Mouse (Mus musculus) intestine, embryonic 14.5 days (tissue): Measurements from ENCODE around the gene Cend1. TPM values are rescaled to one million over a fixed set of nuclear protein-coding genes. Genes with fewer than 3 reads are reported as not detected.
A peak's percentile ranks its signal among the peaks of the same experiment; 100 is the strongest.

ENCODE experiments used
- ATAC-seq: fragments of 200-750 bp; cut with Nextera tagmentation; replicated peaks from 2 replicates; pipeline ENCODE4 v1.8.0; 2017; ENCODE audit warnings: low read depth, moderate number of reproducible peaks, moderate TSS enrichment, moderate library complexity; ENCODE audit not compliant: low FRiP score, low TSS enrichment
- DNase-seq: peaks from one replicate; pipeline ENCODE4 v3.0.0-alpha.2; 2018; ENCODE audit warnings: low spot score
- H3K27ac ChIP-seq: fragments of 300-500 bp; sonication (generic); 2 replicates; pipeline ENCODE4 v1.5.1; 2014; ENCODE audit warnings: low read depth, mild to moderate bottlenecking, control low read depth
- H3K27me3 ChIP-seq: fragments of 300-500 bp; sonication (generic); replicated peaks from 2 replicates; pipeline ENCODE4 v1.6.1; 2014; ENCODE audit warnings: low read length, control low read depth; ENCODE audit not compliant: control insufficient read depth, insufficient read depth
- H3K36me3 ChIP-seq: fragments of 300-500 bp; sonication (generic); 2 replicates; pipeline ENCODE4 v1.6.1; 2014; ENCODE audit warnings: low read length, control low read depth; ENCODE audit not compliant: control insufficient read depth, insufficient read depth
- H3K4me1 ChIP-seq: fragments of 300-500 bp; sonication (generic); replicated peaks from 2 replicates; pipeline ENCODE4 v1.6.1; 2014; ENCODE audit warnings: low read length, control low read depth, mixed read lengths; ENCODE audit not compliant: control insufficient read depth, insufficient read depth
- H3K4me2 ChIP-seq: fragments of 300-500 bp; sonication (generic); 2 replicates; pipeline ENCODE4 v1.6.1; 2014; ENCODE audit warnings: low read length
- H3K4me3 ChIP-seq: fragments of 300-500 bp; sonication (generic); 2 replicates; pipeline ENCODE4 v1.5.1; 2014; ENCODE audit warnings: low read depth, low read length, control low read depth, mixed read lengths
- H3K9ac ChIP-seq: fragments of 300-500 bp; sonication (generic); 2 replicates; pipeline ENCODE4 v1.6.1; 2014; ENCODE audit warnings: mild to moderate bottlenecking, low read length
- H3K9me3 ChIP-seq: fragments of 300-500 bp; sonication (generic); 2 replicates; pipeline ENCODE4 v1.6.1; 2016; ENCODE audit warnings: low read length, control low read depth; ENCODE audit not compliant: control insufficient read depth
- WGBS: fragments of 180-500 bp; shearing (Covaris S2); extraction: QIAGEN DNeasy Blood & Tissue Kit; methylation state at CpG from one replicate; pipeline ENCODE4 v1.1.7; 2014; 5-methylcytosine and 5-hydroxymethylcytosine counted together
- polyA plus RNA-seq: library from polyadenylated mRNA; unstranded; fragments of >200 nt; fragmentation: Nextera tagmentation; extraction: Ambion mirVana; gene quantifications from 2 replicates; pipeline ENCODE4 v1.2.1, GENCODE M21; 2014

Gene Cend1
- polyA plus RNA-seq, 1 experiment from 2014 or later = 1.5 TPM

- Histone ChIP-seq H3K9me3 (no peaks in the 10 kb centered on the region), H3K4me1 (peaks cover 32% of the 10 kb centered on the region), H3K27ac (no peak overlapping the region), H3K9ac (peak overlapping the region; percentile 66), H3K4me2 (peak overlapping the region; percentile 88), H3K4me3 (peak overlapping the region; percentile 63), H3K36me3 (peaks cover 58% of the 10 kb centered on the region), H3K27me3 (no peaks in the 10 kb centered on the region)
- DNase-seq (no peak), ATAC-seq (no peak)
- WGBS = 49% methylated on average over 2 of the region's 2 CpGs
Measured at GRCm38 (mm10) chr7:141436523-141436892, 7.2 kb upstream of the Cend1 start.

DNA sequence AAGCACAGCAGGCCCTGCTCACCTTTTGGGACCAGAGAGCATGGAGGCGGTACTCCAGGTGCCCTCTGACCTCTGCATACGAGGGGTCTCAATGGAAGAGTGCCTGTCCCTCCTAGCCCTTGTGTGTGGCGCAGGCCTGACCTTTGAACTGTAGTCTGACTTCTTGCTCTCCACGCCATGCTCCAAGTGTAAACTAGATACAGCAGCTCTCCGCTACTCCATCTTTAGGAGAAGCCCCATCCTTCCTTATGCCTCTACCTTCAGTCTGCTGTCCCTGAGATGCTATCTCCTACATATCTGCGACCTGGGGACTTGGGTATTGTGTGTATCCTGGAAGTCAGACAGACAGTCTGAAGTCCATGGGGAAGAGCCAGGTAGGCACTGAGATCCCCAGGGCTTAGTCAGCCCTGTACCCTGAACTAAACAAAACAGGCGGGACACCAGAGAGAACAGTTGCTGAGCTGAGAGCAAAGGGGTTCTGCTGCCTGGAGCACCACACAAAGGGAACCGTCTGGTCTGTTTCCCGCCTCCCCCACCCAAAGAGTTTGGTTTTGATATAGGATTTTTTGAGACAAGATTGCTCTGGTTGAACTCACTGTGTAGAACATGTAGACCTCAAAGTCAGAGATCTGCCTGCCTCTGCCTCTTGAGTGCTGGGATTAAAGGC, 6.7 kb upstream of the Cend1 start:
- Histone ChIP-seq H3K27ac (no peak overlapping the region), H3K9me3 (no peaks in the 10 kb centered on the region), H3K4me3 (no peak overlapping the region), H3K4me2 (peak overlapping the region; percentile 88), H3K27me3 (no peaks in the 10 kb centered on the region), H3K36me3 (peaks cover 58% of the 10 kb centered on the region), H3K9ac (no peak overlapping the region), H3K4me1 (peaks cover 32% of the 10 kb centered on the region)
- ATAC-seq = no peak
- 82% methylated on average over 9 of the region's 9 CpGs for WGBS
- DNase-seq = no peak

DNA sequence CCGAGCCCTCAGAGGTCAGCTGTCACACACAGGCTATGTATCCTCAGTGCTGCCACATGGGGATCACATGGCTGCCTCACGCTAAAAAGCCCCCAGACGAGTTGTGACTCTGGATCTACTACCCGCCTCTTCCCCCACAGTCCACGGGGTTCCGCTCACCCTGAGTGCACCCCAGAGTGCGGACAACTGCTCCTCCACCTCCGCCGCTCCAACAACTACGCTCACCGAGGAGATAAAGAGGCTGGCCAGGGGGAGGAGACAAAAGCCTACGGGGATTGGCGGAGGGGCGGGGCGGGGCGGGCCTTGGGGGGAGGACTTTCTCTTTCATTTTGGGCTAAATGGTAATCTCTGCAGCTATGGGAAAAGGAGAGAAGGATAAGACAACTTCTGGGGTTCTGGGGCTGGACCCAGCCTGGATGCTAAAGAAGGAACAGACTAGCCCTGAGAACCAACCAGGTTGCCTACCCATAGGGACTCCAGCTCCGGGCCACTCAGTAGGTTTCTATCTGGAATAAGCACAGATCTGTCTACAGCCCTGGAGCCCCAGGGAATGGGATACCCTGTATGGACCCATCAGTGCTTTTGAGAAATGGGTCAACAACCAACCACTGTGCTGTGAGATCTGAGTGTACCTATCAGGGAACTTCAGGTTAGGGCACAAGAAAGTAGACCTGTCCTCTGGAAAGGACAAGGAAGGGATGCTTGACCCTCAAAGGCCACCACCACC, 6.0 kb upstream of the Cend1 start:
- Histone ChIP-seq H3K36me3 (peaks cover 60% of the 10 kb centered on the region), H3K9me3 (no peaks in the 10 kb centered on the region), H3K9ac (peak overlapping the region; percentile 45; the same call in 1 of the 2 replicates), H3K27ac (peak overlapping the region; percentile 23; the same call in 1 of the 2 replicates), H3K4me1 (peaks cover 28% of the 10 kb centered on the region), H3K4me2 (peak overlapping the region; percentile 88), H3K4me3 (peak overlapping the region; percentile 46), H3K27me3 (no peaks in the 10 kb centered on the region)
- 6% methylated on average over 17 of the region's 17 CpGs for WGBS
- peak; percentile 82 for DNase-seq
- 0 out of 2 replicates have a peak, but pooled peaks have one; percentile 22 for ATAC-seq

DNA sequence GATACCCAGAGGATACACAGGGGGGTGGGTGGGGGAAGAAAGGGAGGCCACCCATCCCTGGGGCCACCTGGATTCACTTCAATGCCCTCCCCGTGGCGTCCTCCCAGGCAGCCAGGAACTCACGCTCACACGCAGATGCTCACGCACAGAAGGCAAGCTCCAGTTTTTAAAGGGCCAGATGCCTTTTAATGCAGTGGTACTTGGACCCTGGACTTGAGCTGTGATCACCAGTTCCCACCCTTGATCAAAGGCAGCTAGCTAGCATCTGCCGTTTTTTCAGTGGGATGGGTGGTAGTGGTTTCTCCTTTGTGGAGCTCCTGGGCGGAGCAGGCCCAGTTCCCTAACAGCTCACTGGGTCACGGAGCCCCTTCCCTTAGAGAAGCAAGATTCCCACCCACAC, 5.2 kb upstream of the Cend1 start:
- Histone ChIP-seq H3K4me2 (peak overlapping the region; percentile 88), H3K27me3 (no peaks in the 10 kb centered on the region), H3K4me1 (peaks cover 28% of the 10 kb centered on the region), H3K9me3 (no peaks in the 10 kb centered on the region), H3K36me3 (peaks cover 54% of the 10 kb centered on the region), H3K27ac (peak overlapping the region; percentile 23; the same call in 1 of the 2 replicates), H3K9ac (peak overlapping the region; percentile 45), H3K4me3 (peak overlapping the region; percentile 46)
- WGBS = 23% methylated on average over 8 of the region's 8 CpGs
- DNase-seq (peak; percentile 65), ATAC-seq (no peak)

GRCm38 (mm10) chr7:141433517-141434400, 4.5 kb upstream of the Cend1 start:
- Histone ChIP-seq H3K36me3 (peaks cover 47% of the 10 kb centered on the region), H3K9ac (peak overlapping the region; percentile 45), H3K9me3 (no peaks in the 10 kb centered on the region), H3K27me3 (no peaks in the 10 kb centered on the region), H3K4me3 (peak overlapping the region; percentile 46), H3K4me2 (peak overlapping the region; percentile 88), H3K4me1 (peaks cover 30% of the 10 kb centered on the region), H3K27ac (no peak overlapping the region)
- WGBS = 73% methylated on average over 15 of the region's 15 CpGs
- DNase-seq = no peak
- no peak for ATAC-seq

DNA sequence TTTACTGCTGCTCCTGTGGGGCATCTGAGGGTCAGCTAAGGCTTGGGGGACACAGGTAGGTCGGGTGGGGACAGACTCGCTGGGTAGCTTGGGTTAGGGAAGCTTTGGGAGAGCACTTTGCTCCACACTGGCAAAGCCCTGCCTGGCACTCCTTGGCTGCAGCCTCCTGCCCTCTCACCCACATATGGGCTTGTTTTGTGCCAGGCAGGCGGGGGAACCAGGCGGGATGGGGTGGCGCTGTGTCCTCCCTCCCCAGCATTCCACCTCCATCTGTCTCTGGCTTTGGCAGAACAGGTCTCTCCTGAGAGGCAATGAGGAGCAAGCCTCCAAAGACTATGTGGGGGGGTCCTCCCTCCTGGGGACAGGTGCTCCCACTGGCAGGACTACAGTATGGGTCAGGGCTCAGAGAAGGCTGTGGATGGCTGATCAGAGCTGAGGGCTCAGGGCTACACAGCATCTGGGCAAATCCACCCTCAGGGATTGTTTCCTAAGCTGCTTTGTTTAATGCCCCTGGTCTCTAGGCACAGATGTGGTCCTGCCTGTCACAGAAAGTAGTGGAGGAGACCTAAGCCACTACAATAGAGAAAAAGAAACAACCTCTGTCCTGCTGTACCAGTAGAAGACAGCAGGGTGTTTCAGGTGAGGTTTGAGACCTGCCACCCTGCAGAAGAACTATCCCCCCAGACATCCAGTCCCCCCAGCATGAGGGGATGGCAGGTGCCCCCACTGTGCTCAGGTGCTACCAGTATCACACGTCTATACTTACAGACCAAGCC, 3.6 kb upstream of the Cend1 start:
- H3K4me2 ChIP-seq = no peak overlapping the region
- ATAC-seq (no peak), DNase-seq (no peak)
- H3K9ac ChIP-seq = 0 out of 2 replicates have a peak overlapping the region, but pooled peaks have one; percentile 10
- no peak overlapping the region for H3K27ac ChIP-seq
- H3K4me3 ChIP-seq = no peak overlapping the region
- no peaks in the 10 kb centered on the region for H3K27me3 ChIP-seq
- peaks cover 30% of the 10 kb centered on the region for H3K4me1 ChIP-seq
- peaks cover 38% of the 10 kb centered on the region for H3K36me3 ChIP-seq
- H3K9me3 ChIP-seq = no peaks in the 10 kb centered on the region
- WGBS = 87% methylated on average over 6 of the region's 6 CpGs

DNA sequence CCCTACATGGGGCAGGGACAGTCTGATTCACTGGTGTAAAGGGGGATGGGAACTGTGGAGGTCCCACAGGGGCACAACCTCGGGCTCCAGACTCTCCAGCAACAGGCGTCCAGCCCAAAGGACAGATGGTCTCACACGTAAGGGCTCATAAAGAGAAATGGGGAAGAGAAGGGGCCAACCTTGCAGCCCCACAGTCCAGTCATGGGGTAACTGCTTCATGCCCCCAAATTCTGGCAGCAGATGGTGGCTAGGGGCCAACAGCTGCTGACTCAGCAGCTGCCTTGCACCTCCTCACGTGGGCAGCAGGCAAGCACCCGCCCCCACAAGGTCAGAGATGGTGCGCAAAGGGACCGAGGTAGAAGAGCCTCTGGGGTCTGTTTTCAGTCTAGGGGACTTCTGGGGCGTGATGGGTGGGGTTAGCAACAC, 2.9 kb upstream of the Cend1 start:
- H3K27ac ChIP-seq = no peak overlapping the region
- no peaks in the 10 kb centered on the region for H3K9me3 ChIP-seq
- no peaks in the 10 kb centered on the region for H3K27me3 ChIP-seq
- DNase-seq = no peak
- peaks cover 30% of the 10 kb centered on the region for H3K4me1 ChIP-seq
- no peak overlapping the region for H3K4me3 ChIP-seq
- H3K4me2 ChIP-seq = no peak overlapping the region
- H3K9ac ChIP-seq = no peak overlapping the region
- WGBS = 81% methylated on average over 8 of the region's 8 CpGs
- no peak for ATAC-seq
- H3K36me3 ChIP-seq = peaks cover 37% of the 10 kb centered on the region
